Comparison of ENCODE assay signal across 1 mouse cellular context in the genomic region with DNA sequence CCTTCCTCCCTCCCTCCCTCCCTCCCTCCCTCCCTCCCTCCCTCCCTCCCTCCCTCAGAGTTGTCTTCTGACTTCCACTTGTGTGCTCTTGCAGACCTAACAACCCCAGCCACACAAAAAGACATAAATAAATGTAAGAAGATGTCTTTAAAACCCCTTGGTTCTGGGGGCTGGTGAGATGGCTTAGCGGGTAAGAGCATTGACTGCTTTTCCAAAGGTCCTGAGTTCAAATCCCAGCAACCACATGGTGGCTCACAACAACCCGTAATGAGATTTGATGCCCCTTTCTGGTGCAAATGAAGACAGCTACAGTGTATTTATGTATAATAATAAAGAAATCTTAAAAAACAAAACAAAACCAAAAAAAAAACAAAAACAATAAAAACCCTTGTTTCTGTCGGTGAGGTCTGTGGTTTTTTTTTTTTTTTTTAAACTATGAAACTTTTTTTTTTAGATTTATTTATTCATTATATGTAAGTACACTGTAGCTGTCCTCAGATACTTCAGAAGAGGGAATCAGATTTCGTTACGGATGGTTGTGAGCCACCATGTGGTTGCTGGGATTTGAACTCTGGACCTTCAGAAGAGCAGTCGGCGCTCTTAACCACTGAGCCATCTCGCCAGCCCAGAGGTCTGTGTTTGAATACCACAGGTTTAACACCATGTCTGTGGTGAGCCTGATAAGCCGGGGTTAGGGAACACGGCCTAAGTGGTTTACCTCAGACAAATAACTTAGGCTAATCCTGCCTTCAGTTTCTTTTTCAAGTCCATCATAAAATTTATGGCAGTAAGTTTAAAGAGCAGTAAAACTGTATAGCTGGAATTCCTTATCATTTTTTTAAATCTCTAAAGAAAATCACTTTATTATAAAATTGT.
A peak's percentile ranks its signal among the peaks of the same experiment; 100 is the strongest.
TF ChIP-seq lines count a peak whose summit lies in the region.

No protein-coding gene starts in this region.

TF ChIP-seq in CH12.LX, 34 proteins besides CTCF, POLR2A, EP300 and RAD21:
- peak; percentile 70; the same call in 1 of the 2 replicates for TF ChIP-seq TBP (conservative IDR thresholded peaks at IDR 0.05; ENCODE audit: low read depth, low read length)
